Mouse (Mus musculus): ENCODE measurements around the gene Hist1h2ab. TPM values are rescaled to one million over a fixed set of nuclear protein-coding genes. Genes with fewer than 3 reads are reported as not detected.
A peak's percentile ranks its signal among the peaks of the same experiment; 100 is the strongest.
"Not testable (repeated sequence)": the region's sequence is repeated elsewhere in the genome, so short reads cannot be mapped to it uniquely, and the experiment has no call there.

Gene Hist1h2ab
- polyA plus RNA-seq, 1 experiment from 2014 or later, result 1.1 TPM

- peak; percentile 11 for ATAC-seq
- no peaks in the 10 kb centered on the region for H3K27me3 ChIP-seq (ENCODE audit: control insufficient read depth, insufficient read depth, low read depth, low read length)
- peaks cover 15% of the 10 kb centered on the region for H3K4me1 ChIP-seq (ENCODE audit: control insufficient read depth, insufficient read depth, low read length)
- peak overlapping the region; percentile 43 for H3K4me3 ChIP-seq (ENCODE audit: low read depth, low read length)
- H3K9ac ChIP-seq (ENCODE audit: low read depth, low read length), result peak overlapping the region; percentile 34
- H3K27ac ChIP-seq (ENCODE audit: low read length), result peak overlapping the region; percentile 85
- no peaks in the 10 kb centered on the region for H3K9me3 ChIP-seq (replicated peaks; ENCODE audit: control insufficient read depth, low read length, poor library complexity, severe bottlenecking)
- no peaks in the 10 kb centered on the region for H3K36me3 ChIP-seq (ENCODE audit: control insufficient read depth, insufficient read depth, low read length)
- peak overlapping the region; percentile 84 for H3K4me2 ChIP-seq (ENCODE audit: low read length)
- 3% methylated on average over 10 of the region's 13 CpGs for WGBS
Measured at GRCm38 (mm10) chr13:23747081-23747891, 3.6 kb upstream of the Hist1h2ab start.

GRCm38 (mm10) chr13:23747892-23748288, 3.0 kb upstream of the Hist1h2ab start:
- Histone ChIP-seq H3K9me3 (replicated peaks; ENCODE audit: control insufficient read depth, low read length, poor library complexity, severe bottlenecking) (no peaks in the 10 kb centered on the region), H3K4me3 (ENCODE audit: low read depth, low read length) (no peak overlapping the region), H3K27me3 (ENCODE audit: control insufficient read depth, insufficient read depth, low read depth, low read length) (no peaks in the 10 kb centered on the region), H3K9ac (ENCODE audit: low read depth, low read length) (no peak overlapping the region), H3K4me1 (ENCODE audit: control insufficient read depth, insufficient read depth, low read length) (peaks cover 19% of the 10 kb centered on the region), H3K36me3 (ENCODE audit: control insufficient read depth, insufficient read depth, low read length) (no peaks in the 10 kb centered on the region), H3K4me2 (ENCODE audit: low read length) (no peak overlapping the region), H3K27ac (ENCODE audit: low read length) (no peak overlapping the region)
- WGBS, result 6% methylated on average over 4 of the region's 4 CpGs
- ATAC-seq, result no peak

DNA sequence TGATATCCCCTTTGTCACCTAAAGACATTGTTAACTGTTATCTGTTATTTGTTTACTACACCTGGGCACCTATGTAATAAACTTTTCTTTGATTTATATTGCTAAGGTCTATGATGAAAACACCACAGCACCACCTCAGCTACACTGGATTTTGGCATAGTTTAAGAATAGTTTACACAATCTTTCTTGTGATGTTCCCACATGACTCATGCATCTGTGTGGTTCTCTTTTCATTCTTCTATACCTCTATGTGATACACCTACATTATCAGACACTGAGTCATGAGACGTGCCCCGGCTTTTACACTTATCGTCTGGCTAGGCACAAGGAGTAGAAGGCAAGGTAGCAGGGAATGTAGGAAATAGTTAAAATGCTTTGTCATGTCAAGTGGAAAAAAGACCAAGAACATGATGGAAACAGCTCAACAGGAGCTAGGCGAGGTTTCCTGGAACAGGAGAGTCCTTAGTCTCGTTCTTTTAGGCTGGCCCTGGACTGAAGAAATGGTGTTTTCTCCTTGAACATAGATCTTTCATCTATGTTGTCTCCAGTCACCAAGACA, 1.3 kb upstream of the Hist1h2ab start:
- H3K4me1 ChIP-seq (ENCODE audit: control insufficient read depth, insufficient read depth, low read length), result peaks cover 19% of the 10 kb centered on the region
- H3K4me3 ChIP-seq (ENCODE audit: low read depth, low read length), result no peak overlapping the region
- no peak overlapping the region for H3K27ac ChIP-seq (ENCODE audit: low read length)
- H3K9ac ChIP-seq (ENCODE audit: low read depth, low read length), result no peak overlapping the region
- H3K36me3 ChIP-seq (ENCODE audit: control insufficient read depth, insufficient read depth, low read length), result no peaks in the 10 kb centered on the region
- WGBS, result 91% methylated on average over 5 of the region's 5 CpGs
- H3K9me3 ChIP-seq (replicated peaks; ENCODE audit: control insufficient read depth, low read length, poor library complexity, severe bottlenecking), result no peaks in the 10 kb centered on the region
- H3K4me2 ChIP-seq (ENCODE audit: low read length), result no peak overlapping the region
- no peak for ATAC-seq
- no peaks in the 10 kb centered on the region for H3K27me3 ChIP-seq (ENCODE audit: control insufficient read depth, insufficient read depth, low read depth, low read length)

DNA sequence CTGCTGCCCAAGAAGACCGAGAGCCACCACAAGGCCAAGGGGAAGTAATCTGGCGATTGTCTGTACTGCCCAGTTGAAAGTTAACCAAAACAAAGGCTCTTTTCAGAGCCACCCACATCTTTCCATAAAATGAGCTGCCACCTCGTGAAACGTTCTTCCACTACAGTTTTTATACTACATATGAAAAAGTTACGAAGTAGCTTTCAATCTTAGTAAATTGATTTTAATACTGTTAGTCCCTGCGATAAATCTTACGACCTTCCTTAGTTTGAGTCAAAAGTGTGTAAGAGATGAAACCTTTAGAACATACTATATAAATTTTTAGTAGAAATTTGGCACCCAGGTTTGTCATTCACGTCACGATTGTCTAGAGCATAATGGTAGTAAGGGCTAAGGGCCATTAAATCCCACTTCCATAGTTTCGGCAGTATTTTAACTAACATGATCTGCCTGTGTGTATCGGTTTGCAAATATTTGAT, 591 bp downstream of the Hist1h2ab start:
- Histone ChIP-seq H3K4me1 (ENCODE audit: control insufficient read depth, insufficient read depth, low read length) (peaks cover 19% of the 10 kb centered on the region), H3K4me3 (ENCODE audit: low read depth, low read length) (peak overlapping the region; percentile 45), H3K9ac (ENCODE audit: low read depth, low read length) (peak overlapping the region; percentile 55), H3K4me2 (ENCODE audit: low read length) (peak overlapping the region; percentile 77), H3K27ac (ENCODE audit: low read length) (peak overlapping the region; percentile 90), H3K36me3 (ENCODE audit: control insufficient read depth, insufficient read depth, low read length) (no peaks in the 10 kb centered on the region), H3K27me3 (ENCODE audit: control insufficient read depth, insufficient read depth, low read depth, low read length) (no peaks in the 10 kb centered on the region), H3K9me3 (replicated peaks; ENCODE audit: control insufficient read depth, low read length, poor library complexity, severe bottlenecking) (no peaks in the 10 kb centered on the region)
- ATAC-seq, result no peak
- under 1% methylated on average over 11 of the region's 11 CpGs for WGBS

GRCm38 (mm10) chr13:23752067-23752741, 1.3 kb downstream of the Hist1h2ab start, which contains the start of gene Hist1h3b:
Gene Hist1h3b (plus strand): TSS chr13:23752267.
- Histone ChIP-seq H3K4me2 (ENCODE audit: low read length) (peak within 1 kb of the TSS; percentile 77), H3K4me3 (ENCODE audit: low read depth, low read length) (peak within 1 kb of the TSS; percentile 45), H3K4me1 (ENCODE audit: control insufficient read depth, insufficient read depth, low read length) (peaks cover 17% of the 10 kb centered on the region), H3K9ac (ENCODE audit: low read depth, low read length) (peak within 1 kb of the TSS; percentile 57), H3K27ac (ENCODE audit: low read length) (peak within 1 kb of the TSS; percentile 90)
- H3K27me3 ChIP-seq (ENCODE audit: control insufficient read depth, insufficient read depth, low read depth, low read length); H3K9me3 ChIP-seq (replicated peaks; ENCODE audit: control insufficient read depth, low read length, poor library complexity, severe bottlenecking); H3K36me3 ChIP-seq (ENCODE audit: control insufficient read depth, insufficient read depth, low read length): not testable (repeated sequence)
- peak; percentile 76 for ATAC-seq
- 0% methylated on average over 11 of the region's 47 CpGs for WGBS

- H3K27ac ChIP-seq (ENCODE audit: low read length), result no peak overlapping the region
- peaks cover 17% of the 10 kb centered on the region for H3K4me1 ChIP-seq (ENCODE audit: control insufficient read depth, insufficient read depth, low read length)
- no peaks in the 10 kb centered on the region for H3K9me3 ChIP-seq (replicated peaks; ENCODE audit: control insufficient read depth, low read length, poor library complexity, severe bottlenecking)
- WGBS, result 3% methylated on average over 6 of the region's 6 CpGs
- H3K9ac ChIP-seq (ENCODE audit: low read depth, low read length), result no peak overlapping the region
- no peaks in the 10 kb centered on the region for H3K36me3 ChIP-seq (ENCODE audit: control insufficient read depth, insufficient read depth, low read length)
- no peak for ATAC-seq
- H3K27me3 ChIP-seq (ENCODE audit: control insufficient read depth, insufficient read depth, low read depth, low read length), result no peaks in the 10 kb centered on the region
- no peak overlapping the region for H3K4me3 ChIP-seq (ENCODE audit: low read depth, low read length)
- H3K4me2 ChIP-seq (ENCODE audit: low read length), result peak overlapping the region; percentile 39
Measured at GRCm38 (mm10) chr13:23752742-23753172, 1.8 kb downstream of the Hist1h2ab start.

GRCm38 (mm10) chr13:23753314-23754078, 2.6 kb downstream of the Hist1h2ab start:
- no peak for ATAC-seq
- Histone ChIP-seq H3K4me3 (ENCODE audit: low read depth, low read length) (no peak overlapping the region), H3K4me2 (ENCODE audit: low read length) (no peak overlapping the region), H3K4me1 (ENCODE audit: control insufficient read depth, insufficient read depth, low read length) (peaks cover 14% of the 10 kb centered on the region), H3K9ac (ENCODE audit: low read depth, low read length) (no peak overlapping the region), H3K9me3 (replicated peaks; ENCODE audit: control insufficient read depth, low read length, poor library complexity, severe bottlenecking) (no peaks in the 10 kb centered on the region), H3K36me3 (ENCODE audit: control insufficient read depth, insufficient read depth, low read length) (no peaks in the 10 kb centered on the region), H3K27ac (ENCODE audit: low read length) (no peak overlapping the region), H3K27me3 (ENCODE audit: control insufficient read depth, insufficient read depth, low read depth, low read length) (no peaks in the 10 kb centered on the region)
- WGBS, result 59% methylated on average over 4 of the region's 4 CpGs

DNA sequence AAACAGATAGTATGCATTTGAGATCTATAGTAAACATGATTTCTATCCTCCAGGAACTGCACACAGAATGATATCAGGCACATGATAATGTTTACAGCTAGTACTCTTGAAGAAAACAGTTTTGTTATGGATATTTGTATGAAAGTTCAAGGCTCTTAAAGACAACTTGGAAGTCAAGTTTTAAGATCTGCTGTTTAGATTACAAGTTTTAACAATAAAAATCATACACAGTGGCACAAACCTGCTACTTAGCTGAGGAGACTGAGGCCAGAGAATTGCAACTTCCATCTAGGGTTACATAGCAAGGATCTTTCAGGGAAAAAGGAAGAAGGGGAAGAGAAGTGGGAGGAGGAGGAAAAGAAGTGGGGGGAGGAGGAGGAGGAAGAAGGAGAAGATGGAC, 4.1 kb downstream of the Hist1h2ab start:
- Histone ChIP-seq H3K27ac (ENCODE audit: low read length) (no peak overlapping the region), H3K4me2 (ENCODE audit: low read length) (no peak overlapping the region), H3K27me3 (ENCODE audit: control insufficient read depth, insufficient read depth, low read depth, low read length) (no peaks in the 10 kb centered on the region), H3K4me1 (ENCODE audit: control insufficient read depth, insufficient read depth, low read length) (peaks cover 17% of the 10 kb centered on the region), H3K9ac (ENCODE audit: low read depth, low read length) (no peak overlapping the region), H3K36me3 (ENCODE audit: control insufficient read depth, insufficient read depth, low read length) (no peaks in the 10 kb centered on the region), H3K4me3 (ENCODE audit: low read depth, low read length) (no peak overlapping the region), H3K9me3 (replicated peaks; ENCODE audit: control insufficient read depth, low read length, poor library complexity, severe bottlenecking) (no peaks in the 10 kb centered on the region)
- ATAC-seq, result no peak

Data from midbrain, embryonic 16.5 days (tissue).